Mouse (Mus musculus) intestine, postnatal 0 days (tissue): Measurements from ENCODE around the gene Slc25a22. TPM values are rescaled to one million over a fixed set of nuclear protein-coding genes. Genes with fewer than 3 reads are reported as not detected.

Experiments used
- ATAC-seq: fragments of 200-750 bp; cut with Nextera tagmentation; 2 replicates; pipeline ENCODE4 v1.8.0; 2017; ENCODE audit warnings: mild to moderate bottlenecking, moderate TSS enrichment, moderate library complexity
- H3K27ac ChIP-seq: fragments of 300-500 bp; sonication (generic); 2 replicates; pipeline ENCODE4 v1.5.1; 2014; ENCODE audit warnings: mild to moderate bottlenecking, low read depth, low read length, moderate library complexity
- H3K27me3 ChIP-seq: fragments of 300-500 bp; sonication (generic); replicated peaks from 2 replicates; pipeline ENCODE4 v1.6.1; 2014; ENCODE audit warnings: low read length, mixed read lengths; ENCODE audit not compliant: control insufficient read depth, insufficient read depth
- H3K36me3 ChIP-seq: fragments of 300-500 bp; sonication (generic); 2 replicates; pipeline ENCODE4 v1.6.1; 2014; ENCODE audit warnings: mild to moderate bottlenecking, moderate library complexity; ENCODE audit not compliant: control insufficient read depth, insufficient read depth
- H3K4me1 ChIP-seq: fragments of 300-500 bp; sonication (generic); replicated peaks from 2 replicates; pipeline ENCODE4 v1.6.1; 2014; ENCODE audit warnings: antibody characterized with exemption, low read length, mixed read lengths; ENCODE audit not compliant: control insufficient read depth, insufficient read depth
- H3K4me2 ChIP-seq: fragments of 300-500 bp; sonication (generic); replicated peaks from 2 replicates; pipeline ENCODE4 v1.6.1; 2014; ENCODE audit warnings: low read depth, mild to moderate bottlenecking, moderate library complexity
- H3K4me3 ChIP-seq: fragments of 300-500 bp; sonication (generic); 2 replicates; pipeline ENCODE4 v1.5.1; 2014; ENCODE audit warnings: low read depth, low read length
- H3K9ac ChIP-seq: fragments of 300-500 bp; sonication (generic); 2 replicates; pipeline ENCODE4 v1.6.1; 2014; ENCODE audit warnings: mild to moderate bottlenecking, low read depth, low read length
- H3K9me3 ChIP-seq: fragments of 300-500 bp; sonication (generic); 2 replicates; pipeline ENCODE4 v1.6.1; 2016; ENCODE audit warnings: mixed run types; ENCODE audit not compliant: control insufficient read depth
- CTCF ChIP-seq: sonication (generic); IDR thresholded peaks from 2 replicates; pipeline ENCODE4 v1.5.1; 2016; ENCODE audit warnings: low read depth, mild to moderate bottlenecking, control low read depth, antibody characterized with exemption, moderate library complexity
- WGBS: fragments of 180-500 bp; shearing (Covaris S2); extraction: QIAGEN DNeasy Blood & Tissue Kit; methylation state at CpG from one replicate; pipeline ENCODE4 v1.1.7; 2014; 5-methylcytosine and 5-hydroxymethylcytosine counted together
- polyA plus RNA-seq: library from polyadenylated mRNA; unstranded; fragments of >200 nt; fragmentation: Nextera tagmentation; extraction: Ambion mirVana; gene quantifications from 2 replicates; pipeline ENCODE4 v1.2.1, GENCODE M21; 2015

The Slc25a22 gene
- polyA plus RNA-seq, 1 experiment from 2014 or later, result 67.7 TPM

- H3K4me1 ChIP-seq, result peaks cover 4% of the 10 kb centered on the region; the same call in 1 of the 2 replicates
- no peak for ATAC-seq
Measured at GRCm38 (mm10) chr7:141441460-141441859, 3.8 kb upstream of the Slc25a22 start.

GRCm38 (mm10) chr7:141440613-141441012 is 2.9 kb upstream of the Slc25a22 start:
- Histone ChIP-seq H3K27ac (no peak overlapping the region; the same call in 1 of the 2 replicates), H3K9me3 (no peaks in the 10 kb centered on the region), H3K4me2 (0 out of 2 replicates have a peak overlapping the region, but pooled peaks have one; percentile 24), H3K27me3 (no peaks in the 10 kb centered on the region), H3K36me3 (peaks cover 21% of the 10 kb centered on the region), H3K4me3 (no peak overlapping the region), H3K9ac (no peak overlapping the region), H3K4me1 (peaks cover 6% of the 10 kb centered on the region)
- peak; percentile 92 for TF ChIP-seq CTCF
- WGBS, result 18% methylated on average over 6 of the region's 6 CpGs
- ATAC-seq, result no peak

More at GRCm38 (mm10) chr7:141441460-141441859, 3.8 kb upstream of the Slc25a22 start:
- Histone ChIP-seq H3K9ac (no peak overlapping the region), H3K27me3 (no peaks in the 10 kb centered on the region), H3K4me2 (no peak overlapping the region), H3K4me3 (no peak overlapping the region), H3K9me3 (no peaks in the 10 kb centered on the region), H3K27ac (no peak overlapping the region), H3K36me3 (peaks cover 21% of the 10 kb centered on the region)
- no peak for TF ChIP-seq CTCF
- WGBS, result 93% methylated on average over 9 of the region's 9 CpGs

DNA sequence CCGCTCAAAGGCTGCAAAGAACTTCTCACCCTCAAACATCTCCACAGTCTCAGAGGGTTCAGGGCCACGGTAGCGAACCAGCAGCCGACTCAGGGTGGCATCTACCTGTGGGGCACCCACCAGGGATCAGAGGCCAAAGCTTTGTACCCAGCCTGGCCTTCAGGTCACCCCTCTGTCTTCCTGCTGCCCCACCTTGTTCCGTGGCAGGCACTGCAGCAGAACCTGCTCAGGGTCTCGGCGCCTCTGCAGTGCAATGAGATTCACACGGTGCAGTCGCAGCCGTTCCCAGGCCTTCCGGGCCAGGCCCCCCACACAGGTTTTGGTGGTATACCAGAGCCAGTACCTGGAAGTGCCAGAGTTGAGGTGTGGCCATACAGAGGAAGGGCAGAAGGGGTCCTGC is 2.1 kb upstream of the Slc25a22 start:
- H3K9ac ChIP-seq, result no peak overlapping the region
- peaks cover 11% of the 10 kb centered on the region for H3K4me1 ChIP-seq
- H3K4me2 ChIP-seq, result no peak overlapping the region
- no peak overlapping the region for H3K4me3 ChIP-seq
- no peaks in the 10 kb centered on the region for H3K27me3 ChIP-seq
- no peak overlapping the region for H3K27ac ChIP-seq
- H3K9me3 ChIP-seq, result no peaks in the 10 kb centered on the region
- TF ChIP-seq CTCF, result no peak
- 94% methylated on average over 11 of the region's 11 CpGs for WGBS
- ATAC-seq, result no peak
- H3K36me3 ChIP-seq, result peaks cover 21% of the 10 kb centered on the region

DNA sequence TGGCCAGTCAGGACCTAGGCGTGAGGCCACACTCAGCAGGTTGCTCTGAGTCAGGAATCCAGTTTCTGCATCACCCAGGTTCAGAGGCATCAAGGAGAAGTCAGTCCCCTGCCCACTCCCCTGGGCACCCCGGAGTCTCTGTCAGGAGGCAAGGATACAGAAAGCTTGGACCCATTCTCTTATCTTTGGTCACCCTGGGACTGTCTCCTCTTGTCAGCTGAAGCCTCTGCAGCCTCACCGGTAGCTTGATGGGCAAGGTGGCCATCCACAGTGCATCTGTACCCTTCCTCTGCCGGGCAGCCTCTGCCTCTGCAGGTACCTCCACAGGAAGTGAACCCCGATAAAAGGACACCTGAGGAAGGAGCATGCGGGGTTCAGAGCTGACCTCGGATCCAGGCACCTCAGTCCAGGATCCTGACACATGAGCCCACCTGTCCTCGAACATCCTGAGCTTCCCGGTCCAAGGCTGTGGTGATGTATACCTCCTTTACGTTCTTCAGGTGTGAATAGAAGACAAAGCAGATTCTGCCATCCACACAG is 1.5 kb upstream of the Slc25a22 start:
- Histone ChIP-seq H3K9ac (no peak overlapping the region), H3K27ac (no peak overlapping the region), H3K9me3 (no peaks in the 10 kb centered on the region), H3K4me3 (no peak overlapping the region), H3K27me3 (no peaks in the 10 kb centered on the region), H3K4me2 (no peak overlapping the region), H3K4me1 (peaks cover 16% of the 10 kb centered on the region), H3K36me3 (peaks cover 21% of the 10 kb centered on the region)
- WGBS, result 96% methylated on average over 10 of the region's 10 CpGs
- no peak for ATAC-seq
- no peak for TF ChIP-seq CTCF

GRCm38 (mm10) chr7:141438201-141438968 is 693 bp upstream of the Slc25a22 start:
- Histone ChIP-seq H3K9me3 (no peaks in the 10 kb centered on the region), H3K4me2 (no peak overlapping the region), H3K4me1 (peaks cover 16% of the 10 kb centered on the region), H3K27ac (no peak overlapping the region), H3K4me3 (no peak overlapping the region), H3K36me3 (peaks cover 27% of the 10 kb centered on the region), H3K27me3 (no peaks in the 10 kb centered on the region), H3K9ac (no peak overlapping the region)
- no peak for ATAC-seq
- TF ChIP-seq CTCF, result no peak
- 90% methylated on average over 12 of the region's 12 CpGs for WGBS

DNA sequence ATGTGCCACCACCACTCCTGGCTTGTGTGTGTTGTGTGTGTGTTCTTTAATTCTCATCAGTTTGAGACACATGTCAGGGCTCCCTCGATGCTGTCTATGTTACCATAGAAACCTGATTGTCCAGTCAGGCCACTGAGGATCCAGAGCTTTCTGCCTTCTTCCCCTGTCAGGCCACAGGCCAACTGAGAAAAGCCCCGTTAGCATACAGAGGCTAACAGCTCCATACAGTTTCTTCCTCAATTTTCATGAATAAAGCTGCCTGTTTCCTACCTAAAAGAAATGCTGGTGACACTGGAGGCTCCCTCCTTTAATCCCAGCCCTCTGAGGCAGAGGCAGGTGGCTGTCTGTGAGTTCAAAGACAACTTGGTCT is 1.2 kb downstream of the Slc25a22 start:
- no peak for TF ChIP-seq CTCF
- no peak for ATAC-seq
- peaks cover 16% of the 10 kb centered on the region for H3K4me1 ChIP-seq
- H3K9me3 ChIP-seq, result no peaks in the 10 kb centered on the region
- H3K4me2 ChIP-seq, result peak overlapping the region; percentile 90
- 0 out of 2 replicates have a peak overlapping the region, but pooled peaks have one; percentile 56 for H3K9ac ChIP-seq
- 45% methylated on average over 2 of the region's 2 CpGs for WGBS
- H3K27ac ChIP-seq, result peak overlapping the region; percentile 78
- H3K4me3 ChIP-seq, result peak overlapping the region; percentile 71
- H3K36me3 ChIP-seq, result peaks cover 45% of the 10 kb centered on the region
- no peaks in the 10 kb centered on the region for H3K27me3 ChIP-seq
